Mouse (Mus musculus) kidney, postnatal 0 days (tissue): ENCODE data around the gene Phf19. TPM values are rescaled to one million over a fixed set of nuclear protein-coding genes. Genes with fewer than 3 reads are reported as not detected.

Experiments used
- ATAC-seq: fragments of 200-750 bp; cut with Nextera tagmentation; replicated peaks from 2 replicates; pipeline ENCODE4 v1.8.0; 2017; ENCODE audit warnings: low read depth, moderate number of reproducible peaks, moderate TSS enrichment, moderate library complexity; ENCODE audit not compliant: low FRiP score
- DNase-seq: peaks from one replicate; pipeline ENCODE4 v3.0.0-alpha.2; 2016; ENCODE audit warnings: low spot score
- H3K27ac ChIP-seq: fragments of 300-500 bp; sonication (generic); 2 replicates; pipeline ENCODE4 v1.5.1; 2014; ENCODE audit warnings: mild to moderate bottlenecking
- H3K27me3 ChIP-seq: fragments of 300-500 bp; sonication (generic); 2 replicates; pipeline ENCODE4 v1.6.1; 2014; ENCODE audit warnings: low read length, mixed read lengths; ENCODE audit not compliant: insufficient read depth
- H3K36me3 ChIP-seq: fragments of 300-500 bp; sonication (generic); 2 replicates; pipeline ENCODE4 v1.6.1; 2014; ENCODE audit warnings: low read length, mixed read lengths; ENCODE audit not compliant: insufficient read depth
- H3K4me1 ChIP-seq: fragments of 300-500 bp; sonication (generic); replicated peaks from 2 replicates; pipeline ENCODE4 v1.6.1; 2014; ENCODE audit warnings: antibody characterized with exemption, low read length, mixed read lengths; ENCODE audit not compliant: insufficient read depth
- H3K4me2 ChIP-seq: fragments of 300-500 bp; sonication (generic); 2 replicates; pipeline ENCODE4 v1.6.1; 2014; ENCODE audit warnings: mild to moderate bottlenecking, low read length, moderate library complexity, mixed read lengths
- H3K4me3 ChIP-seq: fragments of 300-500 bp; sonication (generic); replicated peaks from 2 replicates; pipeline ENCODE4 v1.5.1; 2014; ENCODE audit warnings: low read depth, low read length
- H3K9ac ChIP-seq: fragments of 300-500 bp; sonication (generic); 2 replicates; pipeline ENCODE4 v1.6.1; 2014; ENCODE audit warnings: low read depth, low read length
- H3K9me3 ChIP-seq: fragments of 300-500 bp; sonication (generic); replicated peaks from 2 replicates; pipeline ENCODE4 v1.6.1; 2016; ENCODE audit warnings: low read length, inconsistent platforms, mixed read lengths
- CTCF ChIP-seq: IDR thresholded peaks from 2 replicates; pipeline ENCODE4 v1.5.1; 2016; ENCODE audit warnings: antibody characterized with exemption, low read depth, mild to moderate bottlenecking, moderate library complexity
- WGBS: fragments of 180-500 bp; shearing (Covaris S2); extraction: QIAGEN DNeasy Blood & Tissue Kit; methylation state at CpG from one replicate; pipeline ENCODE4 v1.1.7; 2014; 5-methylcytosine and 5-hydroxymethylcytosine counted together
- polyA plus RNA-seq: library from polyadenylated mRNA; unstranded; fragments of >200 nt; fragmentation: Nextera tagmentation; extraction: Ambion mirVana; gene quantifications from 2 replicates; pipeline ENCODE4 v1.2.1, GENCODE M21; 2015

The Phf19 gene
- polyA plus RNA-seq, 1 experiment from 2014 or later = 6.8 TPM

DNA sequence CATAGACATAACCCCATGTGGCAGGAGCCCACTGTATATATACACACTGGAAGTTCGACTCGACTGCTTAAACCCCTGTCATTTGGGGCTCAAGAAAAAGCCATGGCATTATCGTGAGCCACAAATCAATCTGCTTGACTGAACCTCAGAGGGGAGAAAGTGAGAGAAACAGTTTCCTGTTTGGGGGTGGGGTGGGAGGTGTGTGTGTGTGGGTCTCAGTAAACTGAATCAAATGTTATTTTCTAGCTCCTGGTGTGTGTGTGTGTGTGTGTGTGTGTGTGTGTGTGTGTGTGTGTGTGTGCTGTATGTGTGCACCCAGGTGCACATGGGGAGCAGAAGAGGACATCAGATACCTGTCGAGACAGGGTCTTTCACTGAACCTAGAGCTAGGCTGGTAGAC is 39.2 kb upstream of the Phf19 start:
- Histone ChIP-seq H3K4me3 (no peak overlapping the region), H3K9me3 (no peaks in the 10 kb centered on the region), H3K4me2 (no peak overlapping the region), H3K27me3 (no peaks in the 10 kb centered on the region), H3K9ac (no peak overlapping the region), H3K36me3 (no peaks in the 10 kb centered on the region), H3K4me1 (no peaks in the 10 kb centered on the region), H3K27ac (no peak overlapping the region)
- no peak for TF ChIP-seq CTCF
- 63% methylated on average over 4 of the region's 4 CpGs for WGBS
- no peak for DNase-seq
- ATAC-seq = no peak

DNA sequence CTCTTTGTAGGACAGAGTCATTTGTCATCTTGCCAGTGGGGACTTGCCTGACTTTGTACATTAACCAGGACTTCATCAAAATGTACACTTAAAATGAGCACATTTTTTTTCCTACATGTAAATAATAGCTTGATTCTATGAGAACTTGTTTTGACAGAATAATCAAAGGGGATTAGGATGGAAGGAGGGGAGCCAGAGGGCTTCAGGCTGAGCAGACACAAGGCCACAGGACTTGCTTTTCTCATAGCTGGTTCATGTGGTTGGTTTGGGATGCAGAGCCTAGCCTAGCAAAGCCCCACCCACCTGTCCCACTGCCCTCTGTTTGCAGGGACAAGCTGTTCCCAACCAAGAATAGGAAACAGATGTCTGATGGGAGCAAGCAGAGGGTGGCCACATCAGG is 37.6 kb upstream of the Phf19 start:
- no peak overlapping the region for H3K27ac ChIP-seq
- H3K4me2 ChIP-seq = no peak overlapping the region
- no peaks in the 10 kb centered on the region for H3K27me3 ChIP-seq
- ATAC-seq (no peak), DNase-seq (no peak)
- H3K4me1 ChIP-seq = no peaks in the 10 kb centered on the region
- no peak overlapping the region for H3K9ac ChIP-seq
- no peak for TF ChIP-seq CTCF
- no peaks in the 10 kb centered on the region for H3K36me3 ChIP-seq
- H3K4me3 ChIP-seq = no peak overlapping the region
- H3K9me3 ChIP-seq = no peaks in the 10 kb centered on the region

DNA sequence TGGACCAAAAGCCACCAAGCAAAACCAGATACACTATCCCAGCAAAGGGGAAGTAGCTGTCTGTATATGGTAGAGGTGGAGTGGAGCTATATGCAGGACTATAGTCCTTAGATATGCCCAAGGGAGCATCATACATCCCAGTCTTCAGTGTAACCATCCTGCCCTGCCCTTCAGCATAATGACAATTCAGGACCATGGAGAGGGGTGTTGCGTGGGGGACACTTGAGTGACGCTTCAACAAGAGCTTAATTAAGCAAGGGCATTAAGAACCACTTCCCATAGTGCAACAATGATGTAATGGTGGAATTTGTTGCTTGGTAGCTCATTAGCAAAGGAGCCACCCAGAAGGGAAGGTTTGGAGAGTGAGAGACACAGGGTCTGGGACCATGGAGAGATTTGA is 34.8 kb upstream of the Phf19 start:
- DNase-seq = no peak
- WGBS = 22% methylated on average over 2 of the region's 2 CpGs

DNA sequence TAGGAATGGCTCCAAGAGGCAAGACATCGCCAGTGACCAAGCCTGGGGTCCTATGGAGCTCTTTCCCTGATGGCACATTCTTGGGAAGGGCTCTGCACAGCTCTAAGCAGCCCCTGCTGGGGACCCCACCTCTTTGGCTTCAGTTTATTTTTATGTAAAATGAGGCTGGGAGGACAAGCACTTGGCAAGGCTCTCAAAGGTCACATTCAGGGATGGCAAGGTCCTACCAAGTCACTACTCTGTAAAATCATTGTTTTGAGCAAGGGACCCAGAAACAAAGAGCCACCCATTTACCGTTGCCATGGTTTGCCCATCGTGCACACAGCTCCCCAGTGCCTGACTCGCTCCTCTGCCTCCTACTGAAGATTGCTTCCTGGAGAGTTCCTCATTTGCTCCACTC is 32.2 kb upstream of the Phf19 start:
- no peaks in the 10 kb centered on the region for H3K4me1 ChIP-seq
- H3K4me2 ChIP-seq = no peak overlapping the region
- no peak overlapping the region for H3K4me3 ChIP-seq
- H3K27ac ChIP-seq = no peak overlapping the region
- no peak for DNase-seq
- no peaks in the 10 kb centered on the region for H3K9me3 ChIP-seq
- H3K9ac ChIP-seq = no peak overlapping the region
- no peak for ATAC-seq
- WGBS = 64% methylated on average over 4 of the region's 4 CpGs
- H3K27me3 ChIP-seq = no peaks in the 10 kb centered on the region
- no peaks in the 10 kb centered on the region for H3K36me3 ChIP-seq
- no peak for TF ChIP-seq CTCF

More for the DNA sequence above, 34.8 kb upstream of the Phf19 start:
- H3K4me2 ChIP-seq = no peak overlapping the region
- H3K27me3 ChIP-seq = no peaks in the 10 kb centered on the region
- no peak for TF ChIP-seq CTCF
- H3K9me3 ChIP-seq = no peaks in the 10 kb centered on the region
- no peaks in the 10 kb centered on the region for H3K4me1 ChIP-seq
- no peak overlapping the region for H3K4me3 ChIP-seq
- no peak overlapping the region for H3K9ac ChIP-seq
- H3K36me3 ChIP-seq = no peaks in the 10 kb centered on the region
- H3K27ac ChIP-seq = no peak overlapping the region
- ATAC-seq = no peak

DNA sequence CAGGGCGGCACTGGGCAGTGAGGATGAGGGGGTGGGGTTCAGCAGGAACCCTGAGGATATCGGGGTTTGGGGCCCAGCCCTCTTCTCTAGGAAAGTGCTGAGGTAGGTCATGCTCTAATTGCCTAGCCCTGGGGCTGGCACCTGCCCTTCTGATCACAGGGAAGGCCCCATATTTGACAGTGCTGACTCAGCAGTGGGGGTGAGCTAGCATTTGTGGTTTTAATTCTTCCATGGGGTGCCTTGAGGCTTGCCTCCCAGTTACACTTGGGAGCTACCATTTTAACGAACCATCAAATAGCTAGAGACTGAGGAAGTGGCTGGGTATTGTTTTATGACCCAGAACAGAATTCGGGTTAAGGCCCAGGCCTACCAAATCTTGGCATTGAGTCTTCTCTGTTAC is 31.8 kb upstream of the Phf19 start:
- Histone ChIP-seq H3K9me3 (no peaks in the 10 kb centered on the region), H3K27ac (no peak overlapping the region), H3K36me3 (no peaks in the 10 kb centered on the region), H3K4me2 (no peak overlapping the region), H3K4me1 (no peaks in the 10 kb centered on the region), H3K9ac (no peak overlapping the region), H3K27me3 (no peaks in the 10 kb centered on the region), H3K4me3 (no peak overlapping the region)
- 60% methylated on average over 4 of the region's 4 CpGs for WGBS
- no peak for TF ChIP-seq CTCF
- DNase-seq (no peak), ATAC-seq (no peak)

DNA sequence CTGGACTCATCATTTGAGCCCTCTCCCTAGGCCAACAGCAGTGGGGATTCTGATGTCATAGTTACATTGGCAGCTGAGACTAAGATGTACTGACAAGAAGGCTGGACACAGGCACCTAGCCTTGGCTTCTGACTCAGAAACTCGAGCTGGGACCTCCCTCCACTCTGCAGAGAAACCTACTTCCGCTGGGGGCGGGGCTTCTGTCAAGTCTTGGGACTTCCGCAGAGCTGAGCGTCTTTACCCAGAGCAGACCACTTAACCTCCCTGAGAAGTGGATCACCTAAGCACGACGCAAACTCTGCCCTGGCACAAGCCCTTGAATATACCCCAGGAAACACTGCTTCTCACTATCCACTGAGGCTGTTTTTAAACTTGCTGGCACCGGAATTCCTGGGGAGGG is 30.9 kb upstream of the Phf19 start:
- TF ChIP-seq CTCF = no peak
- no peaks in the 10 kb centered on the region for H3K36me3 ChIP-seq
- DNase-seq = peak; percentile 46
- H3K9ac ChIP-seq = no peak overlapping the region
- WGBS = 25% methylated on average over 8 of the region's 8 CpGs
- H3K9me3 ChIP-seq = no peaks in the 10 kb centered on the region
- no peak overlapping the region for H3K4me2 ChIP-seq
- no peak overlapping the region for H3K27ac ChIP-seq
- no peaks in the 10 kb centered on the region for H3K27me3 ChIP-seq
- no peaks in the 10 kb centered on the region for H3K4me1 ChIP-seq
- no peak overlapping the region for H3K4me3 ChIP-seq
- ATAC-seq = no peak

DNA sequence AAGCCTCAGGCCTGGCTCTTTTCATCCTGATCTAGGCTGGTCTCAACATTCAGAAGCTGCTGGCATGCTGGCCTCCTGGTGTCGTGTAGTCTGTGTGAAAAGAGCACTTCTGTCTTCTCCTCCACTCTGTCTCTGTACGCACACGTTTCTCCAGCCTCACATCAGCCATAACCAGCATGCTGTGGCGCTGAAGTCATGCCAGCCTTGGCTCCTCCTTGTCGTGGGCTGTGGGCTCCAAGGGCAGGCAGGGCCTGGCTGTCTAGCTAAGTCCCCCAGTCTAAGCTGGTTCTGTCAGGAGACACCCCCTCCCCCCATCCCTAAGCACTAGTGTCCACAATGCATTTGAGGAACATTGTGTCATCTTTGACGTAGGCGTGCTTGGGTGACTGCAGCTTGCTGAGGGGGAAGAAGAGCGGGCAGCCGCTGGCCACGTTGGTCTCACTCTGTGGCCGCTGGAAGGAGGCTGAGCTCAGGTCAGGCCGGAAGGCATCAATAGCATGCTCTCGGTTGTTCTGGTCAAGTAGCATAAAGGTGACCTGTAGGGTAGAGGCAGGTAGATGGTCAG is 29.8 kb upstream of the Phf19 start:
- no peaks in the 10 kb centered on the region for H3K36me3 ChIP-seq
- no peak for DNase-seq
- no peak overlapping the region for H3K4me3 ChIP-seq
- no peak overlapping the region for H3K27ac ChIP-seq
- H3K9me3 ChIP-seq = no peaks in the 10 kb centered on the region
- WGBS = 51% methylated on average over 13 of the region's 13 CpGs
- H3K4me1 ChIP-seq = peaks cover 4% of the 10 kb centered on the region; the same call in 1 of the 2 replicates
- no peak; the same call in 1 of the 2 replicates for ATAC-seq
- no peak overlapping the region for H3K9ac ChIP-seq
- no peaks in the 10 kb centered on the region for H3K27me3 ChIP-seq
- no peak for TF ChIP-seq CTCF
- no peak overlapping the region for H3K4me2 ChIP-seq
